Mouse (Mus musculus) embryo, embryonic 10 days (tissue): ENCODE results near the gene Prom2.

Experiments used
- DNase-seq: peaks from one replicate; pipeline ENCODE4 v3.0.0-alpha.2; 2015; ENCODE audit warnings: low spot score

Prom2 gene

DNA sequence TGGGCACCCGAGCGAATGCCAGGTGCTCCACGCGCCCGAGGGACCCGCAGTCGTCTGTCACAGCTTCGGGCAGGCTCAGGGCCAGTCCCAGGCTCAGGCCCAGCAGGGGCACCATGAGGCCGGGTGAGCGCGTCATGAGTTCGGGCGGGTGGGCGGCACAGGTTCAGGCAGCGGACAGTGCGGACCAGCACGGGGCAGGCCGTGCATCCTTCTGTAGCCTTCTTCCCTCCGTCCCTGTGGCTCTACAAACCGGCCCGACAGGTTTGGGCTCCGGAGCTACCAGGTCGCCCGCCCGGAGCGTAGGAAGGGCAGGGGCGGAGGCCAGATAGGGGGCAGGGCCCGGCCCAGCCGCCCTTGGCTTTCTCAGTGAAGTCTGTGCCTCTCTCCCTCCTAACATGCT is at the start of gene Prom2:
Gene Prom2, minus strand, starts transcription at position 283 of the 400 bp plus-strand sequence.
- peak; percentile 41 for DNase-seq

DNA sequence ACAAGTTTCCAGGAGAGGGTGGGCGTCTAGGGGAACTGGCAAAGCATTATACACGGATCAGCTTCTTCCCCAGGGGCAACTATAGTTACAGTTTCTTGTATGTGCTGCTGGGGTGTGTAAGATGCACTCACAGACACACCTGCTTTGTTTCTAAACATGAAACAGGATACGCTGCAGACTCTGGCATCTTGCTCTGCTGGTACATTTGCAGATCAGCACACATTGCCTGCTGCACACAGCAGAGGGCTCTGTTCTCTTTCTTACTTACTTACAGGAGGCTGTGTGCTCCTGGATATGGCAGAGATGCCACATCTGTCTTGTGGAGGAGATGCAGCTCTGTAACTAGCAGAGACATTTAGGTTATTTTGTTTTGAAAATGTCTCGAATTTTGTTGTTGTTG is 49.6 kb upstream of the Prom2 start:
- no peak for DNase-seq

DNA sequence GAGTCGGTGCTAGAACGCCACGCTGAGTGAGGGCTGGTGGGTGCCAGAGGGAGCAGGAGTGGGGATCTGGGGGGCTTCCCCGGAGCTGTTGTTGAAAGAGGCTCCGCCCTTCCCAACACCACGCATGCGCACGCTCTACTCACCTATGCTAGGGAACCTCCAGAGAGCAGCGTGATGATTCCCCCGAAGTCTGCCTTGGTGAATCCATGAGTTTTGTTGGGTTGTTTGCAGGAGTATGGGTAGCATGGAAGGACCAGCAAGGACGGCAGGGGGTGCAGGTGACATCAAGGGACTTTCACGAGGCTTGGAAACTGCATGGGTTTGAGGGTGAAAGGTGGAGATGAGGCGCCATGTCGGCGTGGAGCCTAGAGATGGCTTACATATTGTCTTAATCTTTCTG is 48.9 kb upstream of the Prom2 start:
- no peak for DNase-seq

DNA sequence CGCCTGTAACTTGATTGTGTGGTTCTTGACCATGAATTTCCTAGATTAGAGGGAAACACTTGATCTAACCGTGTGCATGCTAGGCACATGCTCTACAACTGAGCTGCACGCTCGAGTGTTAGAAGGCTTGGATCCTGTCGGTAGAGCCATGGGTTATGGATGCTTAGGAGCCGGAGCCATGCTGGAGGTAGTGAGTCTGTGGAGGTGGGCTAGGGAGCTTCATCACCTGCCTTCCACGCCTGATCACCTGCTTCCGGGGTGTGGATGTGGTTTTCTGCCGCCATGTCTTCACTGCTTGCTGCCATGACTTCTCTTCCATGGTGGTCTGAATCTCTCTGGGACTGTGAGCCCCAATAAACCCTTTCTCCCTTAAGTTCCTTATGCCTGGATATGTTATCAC is 47.6 kb upstream of the Prom2 start:
- no peak for DNase-seq

DNA sequence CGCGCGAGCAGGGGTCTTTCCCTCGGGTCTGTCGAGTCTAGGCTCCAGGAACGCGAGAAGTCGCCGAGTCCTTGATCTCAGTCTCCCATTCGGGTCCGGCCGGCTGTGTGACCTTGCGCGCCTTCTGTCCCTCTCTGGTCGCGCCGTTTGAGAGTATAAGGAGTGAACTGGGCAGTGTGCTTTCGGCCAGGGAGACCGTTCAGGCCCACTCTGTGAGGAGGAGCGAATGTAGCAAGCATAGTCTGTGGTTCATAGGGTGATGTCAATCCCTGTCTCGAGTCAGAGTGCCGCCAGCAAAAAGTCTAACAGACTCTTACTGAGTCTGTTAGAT is 46.2 kb upstream of the Prom2 start:
- no peak for DNase-seq

DNA sequence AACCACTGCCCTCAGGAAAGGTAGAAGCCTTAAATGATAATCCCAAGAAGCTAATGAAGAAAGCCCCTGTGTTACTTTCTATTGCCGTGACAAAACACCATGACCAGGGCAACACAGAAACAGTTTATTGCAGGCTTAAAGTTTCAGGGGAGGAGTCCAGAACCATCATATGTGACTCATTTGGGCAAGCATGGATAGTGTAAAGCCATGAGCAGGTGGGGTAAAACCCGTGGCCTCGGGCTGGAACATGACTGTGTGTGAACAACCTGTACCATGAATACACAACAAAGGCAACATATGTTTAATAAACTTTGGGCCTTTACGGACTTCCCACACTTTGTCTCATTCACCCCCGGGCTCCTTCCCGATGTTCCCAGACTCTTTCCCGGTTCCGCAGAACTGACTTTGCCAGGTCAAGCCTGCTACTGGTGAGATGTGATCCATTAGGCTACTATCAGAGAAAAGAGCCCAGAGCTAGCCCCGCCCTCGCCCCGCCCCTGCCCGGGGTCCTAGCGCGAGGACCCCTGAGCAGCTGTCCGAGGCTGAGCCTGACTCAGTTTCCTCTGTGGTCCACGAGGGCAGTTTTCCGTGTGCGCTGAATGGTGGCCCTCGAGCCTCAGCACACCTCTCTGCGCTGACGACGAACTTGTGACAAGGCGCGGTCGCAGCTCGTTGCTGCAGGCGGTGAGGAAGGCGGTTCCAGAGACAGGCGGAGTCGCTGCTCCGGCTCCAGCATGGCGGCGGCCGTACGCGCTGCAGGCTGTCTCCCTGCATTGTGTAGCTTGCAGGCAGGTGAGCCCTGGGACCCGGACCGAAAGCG is 45.6 kb upstream of the Prom2 start, which contains the start of the genes Zfp661 and Mrps5:
Gene Zfp661, minus strand, starts transcription at position 401 of the 820 bp plus-strand sequence.
Gene Mrps5, plus strand, starts transcription at position 529 of the 820 bp plus-strand sequence.
- DNase-seq: peak; percentile 81

DNA sequence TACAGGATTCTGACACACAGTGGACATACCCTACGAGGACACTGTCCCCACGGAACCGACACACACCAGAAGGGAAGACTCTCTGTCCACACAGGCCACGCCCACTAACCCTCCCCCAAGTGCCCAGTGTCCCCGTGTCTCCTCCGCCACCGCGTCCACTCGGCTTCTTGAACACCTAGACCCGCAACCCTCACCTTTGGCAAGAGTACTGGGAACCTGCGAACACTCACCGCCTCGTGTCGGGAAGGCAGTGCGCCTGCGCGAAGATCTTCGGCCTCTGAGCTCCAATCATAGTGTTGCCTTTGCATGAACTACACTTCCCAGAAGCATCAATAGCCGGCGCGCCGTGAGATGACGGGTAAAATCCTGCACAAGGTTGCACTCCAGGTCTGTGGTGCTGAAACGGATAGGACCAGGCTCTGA is 43.2 kb upstream of the Prom2 start:
- DNase-seq: peak; percentile 98

DNA sequence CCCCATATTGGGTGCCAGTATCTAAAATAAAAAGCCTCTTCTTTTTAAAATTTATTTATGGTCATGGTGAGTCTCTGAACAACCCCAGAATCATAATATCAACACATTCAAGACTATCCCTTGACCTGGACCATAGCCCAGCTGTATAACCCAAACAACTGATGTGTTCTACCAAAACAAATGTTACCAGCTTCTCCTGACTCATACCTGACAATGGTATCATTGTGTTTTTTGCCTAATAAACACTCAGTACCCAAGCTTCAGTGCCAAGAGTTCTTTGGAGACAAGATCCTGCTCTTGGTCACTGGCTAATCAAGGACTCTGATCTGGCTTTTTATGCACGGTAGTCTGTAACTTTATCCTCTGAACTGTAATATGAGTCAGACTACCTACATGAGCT is 32.1 kb upstream of the Prom2 start:
- DNase-seq: no peak

DNA sequence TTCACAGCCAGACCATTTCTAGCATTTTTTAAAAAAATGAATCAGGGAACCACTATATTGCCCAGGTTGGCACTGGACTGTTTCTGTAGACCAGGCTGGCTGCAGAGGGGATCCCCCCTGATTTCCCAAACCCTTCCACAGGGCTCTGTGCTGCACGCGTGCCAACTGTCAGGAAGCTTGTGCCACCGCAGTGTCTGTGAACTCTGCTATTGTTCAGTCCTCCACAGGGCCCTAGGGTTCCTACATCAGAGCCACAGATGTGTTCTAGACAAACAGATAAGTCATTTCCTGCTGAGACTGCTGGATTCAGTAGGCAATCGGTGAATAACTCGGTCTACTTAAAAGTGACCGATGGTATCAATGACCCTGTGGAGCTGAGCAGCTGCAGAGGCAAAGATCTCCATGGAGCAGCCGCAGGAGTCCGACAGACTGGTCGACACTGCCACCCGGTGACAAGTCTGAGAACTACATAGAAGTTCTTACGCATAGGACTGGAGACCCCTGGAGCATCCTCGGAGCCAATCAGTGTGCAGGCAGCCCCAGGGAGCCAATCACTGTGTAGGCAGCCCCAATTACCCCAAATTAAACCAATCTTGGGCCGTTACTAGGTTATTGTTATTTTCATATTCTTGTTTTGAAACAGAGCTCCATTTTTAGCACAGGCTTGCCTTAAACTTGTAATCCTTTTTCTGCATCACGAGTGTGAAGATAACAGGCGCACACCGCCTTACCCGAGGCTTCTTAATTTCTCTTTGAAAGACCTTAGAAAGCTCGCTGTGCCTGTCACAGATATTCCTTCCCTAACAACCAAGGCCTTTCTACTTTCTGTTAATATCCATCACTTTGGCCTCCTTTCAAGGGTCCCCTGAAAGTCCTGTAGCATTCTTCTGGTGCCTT is 18.1 kb upstream of the Prom2 start:
- DNase-seq: peak; percentile 96

DNA sequence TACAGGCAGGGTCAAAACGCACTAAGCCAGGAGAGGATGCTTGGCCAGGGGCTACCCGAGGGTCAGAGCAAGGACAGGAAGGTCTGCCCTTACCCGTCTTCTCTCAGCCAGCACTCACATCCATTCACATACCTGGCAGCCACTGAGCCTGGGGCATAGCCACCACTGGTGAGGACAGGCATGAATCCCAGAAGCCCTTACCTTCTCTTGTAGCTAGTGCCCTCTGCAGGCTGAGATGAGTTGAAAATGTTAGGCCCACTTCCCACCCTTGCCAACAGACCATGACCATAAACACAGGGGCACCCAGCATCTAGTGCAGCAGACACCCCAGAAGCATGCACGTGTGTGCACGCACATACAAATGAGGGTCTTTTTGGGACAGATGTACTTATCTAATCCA is 9.8 kb upstream of the Prom2 start:
- peak; percentile 52 for DNase-seq

DNA sequence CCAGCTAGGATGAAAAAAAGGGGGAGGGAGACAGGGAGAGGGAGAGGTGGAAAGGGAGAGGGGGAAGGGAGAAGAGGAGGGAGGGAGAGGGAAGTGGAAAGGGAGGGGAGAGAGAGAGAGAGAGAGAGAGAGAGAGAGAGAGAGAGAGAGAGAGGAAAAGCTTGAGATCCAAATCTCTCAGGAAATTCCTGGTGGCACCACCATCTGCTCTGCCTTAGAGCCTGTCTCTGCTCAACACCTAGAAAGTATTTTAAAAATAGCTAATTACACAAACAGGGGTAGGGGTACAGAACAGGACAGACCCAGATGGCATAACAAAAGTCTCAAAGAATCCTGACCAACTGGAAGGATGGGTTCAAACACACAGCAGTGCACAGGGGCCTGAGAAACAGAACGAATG is 9.2 kb upstream of the Prom2 start:
- DNase-seq: no peak

DNA sequence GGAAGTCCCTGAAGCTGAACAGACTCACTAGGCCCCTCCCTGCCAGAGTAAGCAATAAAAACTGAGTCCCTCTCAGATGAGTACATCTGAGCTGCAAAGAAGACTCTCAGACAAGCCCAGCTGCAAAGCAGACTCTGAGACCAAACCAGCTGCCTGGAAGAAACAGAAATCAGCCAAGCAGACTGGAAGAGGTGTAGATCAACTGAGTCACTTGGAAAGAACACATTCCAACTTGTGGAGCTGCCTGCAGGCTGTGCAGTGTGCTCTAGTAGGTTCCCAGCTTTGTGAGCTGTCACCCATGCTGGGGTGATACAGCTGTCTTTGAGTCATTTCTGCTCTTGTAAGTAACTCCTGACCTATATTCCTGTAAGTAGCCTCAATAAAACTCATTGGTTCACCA is 8.4 kb upstream of the Prom2 start:
- no peak for DNase-seq

DNA sequence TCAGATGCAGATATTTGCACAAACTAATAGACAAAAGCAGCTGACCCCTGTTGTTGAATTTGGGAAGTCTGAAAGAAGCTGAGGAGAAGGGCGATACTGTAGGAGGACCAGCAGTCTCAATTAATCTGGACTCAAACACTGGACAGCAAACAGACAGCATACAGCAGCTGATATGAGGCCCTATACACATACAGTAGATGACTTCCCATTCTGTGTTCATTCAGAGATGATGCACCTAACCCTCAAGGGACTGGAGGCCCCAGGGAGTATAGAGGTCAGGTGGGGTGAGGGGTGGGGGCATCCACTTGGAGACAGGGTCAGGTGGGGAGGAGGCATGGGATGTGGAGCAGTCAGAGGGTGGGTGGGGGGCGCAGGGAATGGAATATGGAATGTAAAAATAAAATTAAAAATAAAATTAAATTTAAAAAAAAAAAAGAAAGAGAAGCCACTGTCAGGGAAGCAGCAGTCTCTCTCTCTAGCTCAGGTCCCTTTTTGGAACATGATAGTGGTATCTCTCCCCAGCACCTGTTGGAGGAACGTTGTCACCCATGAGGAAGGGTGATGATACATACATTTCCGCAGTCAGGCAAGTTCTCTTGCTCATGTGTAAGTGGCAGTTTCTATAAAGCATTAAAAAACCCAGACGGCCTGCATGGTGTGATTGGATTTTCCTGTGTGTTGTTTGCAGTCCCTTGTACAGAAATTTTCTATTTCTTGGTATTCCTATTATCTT is 7.2 kb upstream of the Prom2 start:
- DNase-seq: no peak

DNA sequence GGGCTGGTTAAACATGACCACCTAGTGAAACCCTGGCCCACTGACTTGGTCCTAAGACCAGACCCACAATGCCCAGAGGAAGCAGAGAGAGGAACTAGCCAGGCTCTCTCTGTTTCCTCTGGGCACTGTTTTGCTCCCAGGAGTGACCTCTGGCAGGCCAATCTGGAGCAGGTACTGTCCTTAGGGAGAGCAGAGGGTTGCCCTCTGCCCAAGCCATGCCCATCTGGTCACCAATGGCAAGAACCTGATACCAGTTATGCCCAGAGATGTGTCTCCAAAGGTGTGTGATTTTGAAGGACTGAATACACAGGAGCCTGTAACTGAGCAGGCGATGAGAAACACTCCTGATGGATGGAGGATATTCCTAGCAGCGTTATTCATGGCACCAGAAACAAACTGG is 430 bp upstream of the Prom2 start:
- DNase-seq: no peak

DNA sequence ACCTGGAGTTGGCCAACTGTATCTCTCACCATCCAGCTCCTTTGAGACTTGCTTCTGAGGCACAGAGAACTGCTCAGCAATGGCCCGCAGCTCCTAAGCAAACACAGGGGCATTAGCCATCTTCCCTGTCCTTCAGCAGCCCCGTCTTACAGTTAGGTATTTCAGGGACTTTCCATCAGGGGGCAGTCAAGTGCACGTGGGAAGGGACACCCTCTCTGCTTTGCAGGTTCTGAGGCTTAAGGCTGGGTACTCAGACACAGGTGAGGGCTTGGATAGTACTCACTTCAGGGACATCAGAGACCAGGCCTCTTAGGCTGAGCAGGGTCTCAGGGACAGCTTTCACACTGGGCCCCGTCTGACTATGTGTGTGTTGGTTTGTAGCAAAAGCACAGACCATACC is 1.8 kb downstream of the Prom2 start:
- DNase-seq: peak; percentile 47

DNA sequence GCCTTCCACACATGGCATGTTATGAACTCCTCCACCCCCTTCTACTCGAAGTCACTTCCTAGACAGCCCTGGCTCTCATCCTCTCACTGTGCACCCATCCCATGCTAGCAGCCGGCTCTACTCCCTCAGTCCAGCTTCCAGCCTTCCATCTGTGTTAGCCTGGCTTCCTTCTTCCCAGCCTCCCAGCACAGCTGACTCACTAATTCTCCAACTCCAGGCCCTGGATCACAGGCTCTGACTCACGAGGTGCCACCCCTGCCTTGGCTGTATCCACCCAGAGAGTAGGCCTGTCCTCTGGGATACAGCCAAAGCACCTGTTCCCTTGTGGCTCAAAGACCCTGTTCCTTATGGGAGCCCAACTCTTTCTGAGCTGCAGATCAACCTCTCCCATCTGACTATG is 3.7 kb downstream of the Prom2 start:
- no peak for DNase-seq

DNA sequence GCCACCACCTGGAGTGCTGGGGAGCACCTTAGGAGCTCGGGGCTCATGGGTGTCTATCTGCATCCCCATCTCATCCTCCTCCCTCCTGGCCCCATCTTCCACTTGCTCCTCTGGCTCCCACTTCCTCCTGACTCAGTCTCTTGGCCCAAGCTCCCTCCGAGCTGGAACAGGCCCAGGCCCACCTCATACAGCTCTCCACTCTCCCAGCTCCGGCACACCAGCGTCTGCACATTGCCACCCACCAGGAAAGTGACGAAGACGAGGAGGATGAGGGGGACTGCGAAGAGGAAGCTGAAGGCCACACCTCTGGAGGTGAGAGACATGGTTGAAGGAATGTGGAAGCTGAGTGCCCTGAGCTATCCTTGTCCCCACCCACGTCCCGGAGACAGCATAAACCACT is 5.9 kb downstream of the Prom2 start:
- no peak for DNase-seq

DNA sequence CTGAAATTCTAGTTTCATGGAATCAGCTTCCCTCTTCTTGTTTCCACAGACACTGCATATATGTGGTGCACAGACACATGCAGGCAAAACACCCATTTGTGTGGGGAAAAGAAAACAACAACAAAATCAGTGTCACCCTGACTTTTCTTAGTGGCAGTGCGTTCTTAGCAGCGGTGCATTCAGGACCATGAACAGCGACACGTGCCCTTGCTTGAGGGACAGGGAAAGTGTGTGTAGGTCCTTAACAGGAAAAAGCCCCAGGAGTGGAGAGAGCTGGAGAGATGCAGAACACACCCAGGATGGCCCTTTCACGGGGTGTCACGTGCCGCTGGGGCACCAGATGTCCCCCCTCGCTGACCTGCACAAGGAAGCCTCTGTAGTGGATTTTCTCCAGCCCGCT is 8.9 kb downstream of the Prom2 start:
- DNase-seq: peak; percentile 85

DNA sequence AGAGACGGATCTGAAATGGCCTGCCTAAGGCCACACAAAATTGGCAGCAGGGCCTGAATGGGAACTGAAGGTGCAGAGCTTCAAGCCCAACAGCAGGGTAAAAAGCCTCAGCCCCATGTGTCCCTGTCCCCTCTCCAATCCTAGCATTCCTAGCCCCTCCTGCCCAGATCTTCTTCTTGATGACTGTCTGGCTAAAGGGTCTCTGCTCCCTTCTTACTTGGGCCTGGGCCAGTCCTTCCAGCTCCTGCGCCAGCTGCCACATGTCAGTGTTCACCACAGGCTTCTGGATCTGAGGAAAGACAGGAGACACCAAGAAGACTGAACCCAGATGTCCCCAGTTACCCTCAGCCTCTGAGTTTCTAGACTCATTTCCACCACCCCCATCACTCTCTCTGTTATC is 9.7 kb downstream of the Prom2 start:
- no peak for DNase-seq

DNA sequence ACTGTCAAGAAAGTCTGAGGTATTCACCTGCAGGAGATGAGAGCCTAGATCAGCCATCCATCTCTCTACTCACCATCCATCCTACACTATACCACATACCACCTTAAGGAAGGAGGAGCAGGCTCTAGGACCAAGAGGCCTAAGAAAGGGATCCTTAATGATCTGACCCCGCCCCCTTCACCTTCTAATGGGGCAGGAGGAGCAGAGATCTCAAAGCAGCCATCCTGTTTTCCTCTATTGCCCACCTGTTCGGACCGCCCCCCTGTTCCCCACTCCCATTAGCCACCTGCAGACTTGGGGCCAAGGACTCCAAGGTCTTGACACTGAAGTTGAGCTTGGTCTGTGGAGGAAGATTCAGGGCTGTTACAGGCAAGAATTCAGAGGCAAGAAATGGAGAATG is 10.8 kb downstream of the Prom2 start:
- DNase-seq: no peak

DNA sequence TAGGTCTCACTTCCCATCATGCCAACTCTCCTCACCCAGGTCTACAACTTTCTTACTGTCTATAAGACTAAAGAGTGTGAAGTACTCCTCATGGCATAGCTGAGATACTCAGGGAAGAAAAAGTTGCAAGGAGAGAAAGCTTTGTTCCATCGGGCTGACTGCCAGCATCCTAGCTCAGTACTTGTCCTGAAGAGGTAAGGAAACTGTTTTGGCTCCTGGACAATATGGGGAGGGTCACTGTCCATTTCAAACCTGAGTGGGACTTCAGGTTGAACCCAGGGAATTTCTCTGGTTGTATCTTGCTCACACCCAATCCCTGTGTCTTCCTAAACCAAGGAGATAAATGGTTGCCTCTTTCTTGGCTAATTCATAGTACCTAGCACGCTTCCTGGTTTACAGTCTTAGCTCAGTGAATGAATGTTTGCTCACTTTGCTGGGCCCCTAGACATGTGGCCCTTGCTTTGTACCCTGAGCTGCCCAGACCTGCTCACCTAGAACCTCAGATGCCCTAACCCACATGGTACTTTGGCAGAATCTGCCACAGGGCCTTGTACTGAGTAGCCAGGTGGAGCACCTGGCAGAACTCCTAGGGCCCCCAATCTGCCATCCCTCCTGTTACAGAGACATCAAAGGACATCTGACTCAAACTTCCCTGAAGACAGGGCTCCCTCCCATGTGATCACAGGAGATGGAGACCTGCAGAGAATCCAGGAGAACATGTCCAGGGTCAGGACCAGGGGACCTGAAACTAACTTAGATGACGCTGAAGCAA is 16.1 kb downstream of the Prom2 start:
- DNase-seq: no peak
